Mouse (Mus musculus) neural tube, embryonic 15.5 days (tissue): ENCODE results near the gene Ankrd2. TPM values are rescaled to one million over a fixed set of nuclear protein-coding genes. Genes with fewer than 3 reads are reported as not detected.
A peak's percentile ranks its signal among the peaks of the same experiment; 100 is the strongest.
"Not testable (repeated sequence)": the region's sequence is repeated elsewhere in the genome, so short reads cannot be mapped to it uniquely, and the experiment has no call there.

ENCODE experiments used
- ATAC-seq: fragments of 200-750 bp; cut with Nextera tagmentation; 2 replicates; pipeline ENCODE4 v1.8.0; 2017; ENCODE audit warnings: mild to moderate bottlenecking, moderate TSS enrichment, moderate library complexity; ENCODE audit not compliant: low FRiP score
- H3K27ac ChIP-seq: fragments of 300-500 bp; sonication (generic); replicated peaks from 2 replicates; pipeline ENCODE4 v1.5.1; 2015; ENCODE audit warnings: mild to moderate bottlenecking, inconsistent platforms
- H3K27me3 ChIP-seq: fragments of 300-500 bp; sonication (generic); replicated peaks from 2 replicates; pipeline ENCODE4 v1.6.1; 2015; ENCODE audit warnings: inconsistent platforms
- H3K36me3 ChIP-seq: fragments of 300-500 bp; sonication (generic); 2 replicates; pipeline ENCODE4 v1.6.1; 2015; ENCODE audit warnings: inconsistent platforms
- H3K4me1 ChIP-seq: fragments of 300-500 bp; sonication (generic); 2 replicates; pipeline ENCODE4 v1.6.1; 2015; ENCODE audit warnings: inconsistent platforms
- H3K4me2 ChIP-seq: fragments of 300-500 bp; sonication (generic); 2 replicates; pipeline ENCODE4 v1.6.1; 2015; ENCODE audit warnings: inconsistent platforms, mild to moderate bottlenecking, moderate library complexity
- H3K4me3 ChIP-seq: fragments of 300-500 bp; sonication (generic); replicated peaks from 2 replicates; pipeline ENCODE4 v1.5.1; 2015; ENCODE audit warnings: mild to moderate bottlenecking, inconsistent platforms
- H3K9ac ChIP-seq: fragments of 300-500 bp; sonication (generic); replicated peaks from 2 replicates; pipeline ENCODE4 v1.6.1; 2015; ENCODE audit warnings: mild to moderate bottlenecking, inconsistent platforms
- H3K9me3 ChIP-seq: fragments of 300-500 bp; sonication (generic); replicated peaks from 2 replicates; pipeline ENCODE4 v1.6.1; 2016; ENCODE audit warnings: inconsistent platforms
- WGBS: fragments of 180-500 bp; shearing (Covaris S2); methylation state at CpG from one replicate; pipeline ENCODE4 v1.1.7; 2015; ENCODE audit warnings: mixed read lengths; 5-methylcytosine and 5-hydroxymethylcytosine counted together
- polyA plus RNA-seq: library from polyadenylated mRNA; unstranded; fragments of >200 nt; fragmentation: Nextera tagmentation; extraction: Ambion mirVana; gene quantifications from 2 replicates; pipeline ENCODE4 v1.2.1, GENCODE M21; 2015

The Ankrd2 gene
- polyA plus RNA-seq, 1 experiment from 2014 or later = 1.3 TPM

GRCm38 (mm10) chr19:42081613-42082012 is 45.8 kb downstream of the Ankrd2 start:
- 94% methylated on average over 5 of the region's 5 CpGs for WGBS

DNA sequence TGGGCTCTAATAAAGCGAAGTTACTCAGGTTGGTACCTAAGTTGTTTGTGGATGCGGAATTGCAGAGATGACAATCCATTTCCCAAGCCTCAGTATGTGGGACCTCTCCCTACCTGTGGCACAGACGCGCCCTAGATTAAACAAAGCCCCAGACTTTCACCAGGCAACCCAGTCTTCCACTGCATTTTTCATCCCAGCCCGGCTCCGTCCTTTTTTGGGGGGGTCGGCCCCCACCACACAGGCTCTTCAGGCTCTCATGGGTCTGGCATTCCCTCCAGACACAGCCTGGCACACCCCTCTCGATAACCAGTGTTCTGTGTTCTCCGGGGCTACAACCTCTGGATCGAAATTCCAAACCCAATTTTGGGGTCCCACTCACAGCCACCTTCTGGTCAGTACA is 49.9 kb downstream of the Ankrd2 start:
- no peak for ATAC-seq
- H3K27ac ChIP-seq = peak overlapping the region; percentile 79
- peak overlapping the region; percentile 84 for H3K4me3 ChIP-seq
- H3K9ac ChIP-seq = peak overlapping the region; percentile 73
- no peaks in the 10 kb centered on the region for H3K36me3 ChIP-seq
- H3K27me3 ChIP-seq = no peaks in the 10 kb centered on the region
- H3K4me1 ChIP-seq = peaks cover 23% of the 10 kb centered on the region
- peak overlapping the region; percentile 88 for H3K4me2 ChIP-seq
- WGBS = 9% methylated on average over 10 of the region's 10 CpGs
- no peaks in the 10 kb centered on the region for H3K9me3 ChIP-seq

More at GRCm38 (mm10) chr19:42081613-42082012, 45.8 kb downstream of the Ankrd2 start:
- H3K9ac ChIP-seq, H3K27me3 ChIP-seq, H3K27ac ChIP-seq, H3K4me3 ChIP-seq, H3K9me3 ChIP-seq, ATAC-seq, H3K4me2 ChIP-seq: not testable (repeated sequence)
- Histone ChIP-seq H3K4me1 (peaks cover 11% of the 10 kb centered on the region), H3K36me3 (peaks cover 14% of the 10 kb centered on the region)

- WGBS = under 1% methylated on average over 21 of the region's 21 CpGs
- H3K4me3 ChIP-seq = peak within 1 kb of the TSS; percentile 84
- H3K4me1 ChIP-seq = peaks cover 27% of the 10 kb centered on the region
- peak within 1 kb of the TSS; percentile 88 for H3K4me2 ChIP-seq
- H3K9ac ChIP-seq = peak within 1 kb of the TSS; percentile 73
- H3K36me3 ChIP-seq = no peaks in the 10 kb centered on the region
- peak; percentile 84 for ATAC-seq
- peak within 1 kb of the TSS; percentile 79 for H3K27ac ChIP-seq
- H3K9me3 ChIP-seq = no peaks in the 10 kb centered on the region
- no peaks in the 10 kb centered on the region for H3K27me3 ChIP-seq
Measured at GRCm38 (mm10) chr19:42086166-42086565, 50.4 kb downstream of the Ankrd2 start, which contains the start of gene Morn4. Morn4 (minus strand) TSS chr19:42086357.

DNA sequence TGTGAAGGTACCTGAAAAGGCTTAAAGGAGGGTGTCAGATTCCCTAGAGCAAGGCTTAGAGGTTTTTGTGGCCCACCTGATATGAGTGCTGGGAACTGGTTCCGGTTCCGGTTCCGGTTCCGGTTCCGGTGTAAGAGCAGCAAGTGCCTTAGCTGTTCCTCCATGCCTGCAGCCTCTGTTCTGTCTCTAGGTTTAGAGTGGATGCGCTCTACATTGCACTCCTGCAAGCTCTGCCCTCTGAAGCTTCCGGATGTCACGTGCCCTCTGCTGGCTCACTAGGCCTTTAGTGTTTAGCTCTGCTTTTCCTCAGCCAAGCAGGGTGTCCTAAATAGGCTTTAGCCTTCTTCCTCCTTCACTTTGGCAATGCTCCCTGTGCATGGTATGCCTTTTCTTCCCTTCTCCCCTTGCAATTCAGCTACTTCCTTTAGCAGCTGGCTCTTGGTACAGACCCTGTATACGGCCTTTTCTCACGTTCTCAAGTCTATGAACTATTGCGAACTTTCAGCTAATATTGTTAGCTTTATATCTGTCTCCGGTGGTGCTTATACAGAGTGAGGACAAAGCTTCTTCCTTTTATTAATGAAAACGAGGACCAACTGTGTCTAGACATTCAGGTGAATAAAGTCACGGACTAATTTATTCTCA is 53.4 kb downstream of the Ankrd2 start:
- no peaks in the 10 kb centered on the region for H3K9me3 ChIP-seq
- peak overlapping the region; percentile 47 for H3K9ac ChIP-seq
- peaks cover 45% of the 10 kb centered on the region for H3K4me1 ChIP-seq
- H3K4me2 ChIP-seq = peak overlapping the region; percentile 85
- H3K27ac ChIP-seq = peak overlapping the region; percentile 85
- no peak for ATAC-seq
- H3K27me3 ChIP-seq = no peaks in the 10 kb centered on the region
- peak overlapping the region; percentile 99 for H3K4me3 ChIP-seq
- H3K36me3 ChIP-seq = peaks cover 5% of the 10 kb centered on the region; the same call in 1 of the 2 replicates
- 21% methylated on average over 14 of the region's 14 CpGs for WGBS

- peak; percentile 97 for ATAC-seq
- Histone ChIP-seq H3K4me1 (peaks cover 46% of the 10 kb centered on the region), H3K27me3 (no peaks in the 10 kb centered on the region), H3K27ac (peak within 1 kb of the TSS; percentile 92), H3K4me2 (peak within 1 kb of the TSS; percentile 85), H3K36me3 (peaks cover 8% of the 10 kb centered on the region; the same call in 1 of the 2 replicates), H3K4me3 (peak within 1 kb of the TSS; percentile 99), H3K9ac (peak within 1 kb of the TSS; percentile 82), H3K9me3 (no peaks in the 10 kb centered on the region)
- 2% methylated on average over 37 of the region's 55 CpGs for WGBS
Measured at GRCm38 (mm10) chr19:42089748-42090595, 54.2 kb downstream of the Ankrd2 start, which contains the start of gene Pi4k2a. Pi4k2a (plus strand) TSS chr19:42090470.

DNA sequence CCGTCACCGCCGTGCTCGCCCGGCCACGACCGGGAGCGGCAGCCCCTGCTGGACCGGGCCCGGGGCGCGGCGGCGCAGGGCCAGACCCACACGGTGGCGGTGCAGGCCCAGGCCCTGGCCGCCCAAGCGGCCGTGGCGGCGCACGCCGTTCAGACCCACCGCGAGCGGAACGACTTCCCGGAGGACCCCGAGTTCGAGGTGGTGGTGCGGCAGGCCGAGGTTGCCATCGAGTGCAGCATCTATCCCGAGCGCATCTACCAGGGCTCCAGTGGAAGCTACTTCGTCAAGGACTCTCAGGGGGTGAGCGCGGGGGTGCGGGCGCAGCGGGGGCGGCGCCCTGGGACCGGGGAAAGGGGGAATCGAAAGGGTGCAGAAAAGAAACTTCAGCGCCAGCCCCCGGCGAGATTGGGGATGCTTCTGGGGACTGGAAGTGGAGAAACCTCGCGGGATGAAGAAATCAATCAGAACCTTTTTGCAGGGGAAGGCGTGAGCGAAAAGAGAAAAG is 54.9 kb downstream of the Ankrd2 start:
- Histone ChIP-seq H3K4me2 (peak overlapping the region; percentile 85), H3K9me3 (no peaks in the 10 kb centered on the region), H3K9ac (peak overlapping the region; percentile 82), H3K4me3 (peak overlapping the region; percentile 99), H3K27ac (peak overlapping the region; percentile 92), H3K4me1 (peaks cover 42% of the 10 kb centered on the region), H3K27me3 (no peaks in the 10 kb centered on the region), H3K36me3 (peaks cover 8% of the 10 kb centered on the region)
- ATAC-seq = peak; percentile 49
- 0% methylated on average over 48 of the region's 52 CpGs for WGBS

Other genes with a start within 250 kb of the Ankrd2 start
- gene Arhgap19, start 234.0 kb upstream of the Ankrd2 start, polyA plus RNA-seq = 4.8 and 8.7 TPM in 2 replicates
- gene Frat1, start 206.0 kb upstream of the Ankrd2 start, polyA plus RNA-seq = 20.1 and 22.7 TPM in 2 replicates
- 7.0 and 7.1 TPM in 2 replicates for gene Frat2, start 187.9 kb upstream of the Ankrd2 start, polyA plus RNA-seq
- 17.9 and 18.5 TPM in 2 replicates for gene Rrp12, start 139.8 kb upstream of the Ankrd2 start, polyA plus RNA-seq
- 540 and 577 TPM in 2 replicates for gene Pgam1, start 124.1 kb upstream of the Ankrd2 start, polyA plus RNA-seq
- 59.7 and 61.4 TPM in 2 replicates for gene Exosc1, start 102.6 kb upstream of the Ankrd2 start, polyA plus RNA-seq
- 89.3 and 90.6 TPM in 2 replicates for gene Zdhhc16, start 102.5 kb upstream of the Ankrd2 start, polyA plus RNA-seq
- gene Mms19, start 54.8 kb upstream of the Ankrd2 start, polyA plus RNA-seq = 31.0 and 35.8 TPM in 2 replicates
- 13.9 and 14.5 TPM in 2 replicates for gene Ubtd1, start 54.2 kb upstream of the Ankrd2 start, polyA plus RNA-seq
- 1.7 and 1.8 TPM in 2 replicates for gene Hoga1, start 9.6 kb downstream of the Ankrd2 start, polyA plus RNA-seq
- not detected in 2 replicates for gene 4933411K16Rik, start 16.2 kb downstream of the Ankrd2 start, polyA plus RNA-seq
- 99.6 and 116 TPM in 2 replicates for gene Morn4, start 50.4 kb downstream of the Ankrd2 start, polyA plus RNA-seq
- 31.0 and 33.5 TPM in 2 replicates for gene Pi4k2a, start 54.5 kb downstream of the Ankrd2 start, polyA plus RNA-seq
- 11.1 and 14.2 TPM in 2 replicates for gene Avpi1, start 93.1 kb downstream of the Ankrd2 start, polyA plus RNA-seq
- gene Marveld1, start 111.4 kb downstream of the Ankrd2 start, polyA plus RNA-seq = 3.6 and 4.0 TPM in 2 replicates
- gene Zfyve27, start 128.0 kb downstream of the Ankrd2 start, polyA plus RNA-seq = 58.0 and 62.6 TPM in 2 replicates
- 6.8 and 6.9 TPM in 2 replicates for gene Sfrp5, start 166.3 kb downstream of the Ankrd2 start, polyA plus RNA-seq
- 68.0 and 77.8 TPM in 2 replicates for gene Golga7b, start 211.6 kb downstream of the Ankrd2 start, polyA plus RNA-seq